Mouse (Mus musculus) brain, embryonic 18.5 days (tissue): ENCODE results near the gene Lman2l.
A peak's percentile ranks its signal among the peaks of the same experiment; 100 is the strongest.

Source experiments
- DNase-seq: peaks from one replicate; pipeline ENCODE4 v3.0.0-alpha.2; 2012; ENCODE audit warnings: low read depth, low spot score

Gene Lman2l

GRCm38 (mm10) chr1:36458169-36458568 lies 13.1 kb upstream of the Lman2l start:
- no peak for DNase-seq

GRCm38 (mm10) chr1:36457388-36458014 lies 12.4 kb upstream of the Lman2l start:
- no peak for DNase-seq

- no peak for DNase-seq
Observed at GRCm38 (mm10) chr1:36454055-36454815, 9.2 kb upstream of the Lman2l start.

- DNase-seq, result no peak
Observed at GRCm38 (mm10) chr1:36446841-36447240, 1.8 kb upstream of the Lman2l start.

GRCm38 (mm10) chr1:36446106-36446824 lies 1.2 kb upstream of the Lman2l start:
- no peak for DNase-seq

- DNase-seq, result no peak
Observed at GRCm38 (mm10) chr1:36445508-36445907, 437 bp upstream of the Lman2l start.

GRCm38 (mm10) chr1:36441101-36441500 lies 4.0 kb downstream of the Lman2l start:
- DNase-seq, result no peak

- DNase-seq, result no peak
Observed at GRCm38 (mm10) chr1:36437223-36437622, 7.8 kb downstream of the Lman2l start.

GRCm38 (mm10) chr1:36436515-36436914 lies 8.6 kb downstream of the Lman2l start:
- DNase-seq, result no peak

GRCm38 (mm10) chr1:36435071-36435470 lies 10.0 kb downstream of the Lman2l start:
- no peak for DNase-seq

GRCm38 (mm10) chr1:36433616-36434015 lies 11.5 kb downstream of the Lman2l start:
- DNase-seq, result no peak

GRCm38 (mm10) chr1:36432999-36433398 lies 12.1 kb downstream of the Lman2l start:
- no peak for DNase-seq

- no peak for DNase-seq
Observed at GRCm38 (mm10) chr1:36429511-36429910, 15.6 kb downstream of the Lman2l start.

GRCm38 (mm10) chr1:36404531-36404930 lies 40.5 kb downstream of the Lman2l start:
- DNase-seq, result no peak

- peak; percentile 69 for DNase-seq
Observed at GRCm38 (mm10) chr1:36401509-36401908, 43.6 kb downstream of the Lman2l start.

- no peak for DNase-seq
Observed at GRCm38 (mm10) chr1:36397041-36397440, 48.0 kb downstream of the Lman2l start.

- no peak for DNase-seq
Observed at GRCm38 (mm10) chr1:36379582-36379981, 65.5 kb downstream of the Lman2l start.

- DNase-seq, result no peak
Observed at GRCm38 (mm10) chr1:36378880-36379279, 66.2 kb downstream of the Lman2l start.

GRCm38 (mm10) chr1:36371934-36372845 lies 72.9 kb downstream of the Lman2l start, which contains the start of gene Fer1l5:
Gene Fer1l5, plus strand, starts transcription at chr1:36372291.
- no peak for DNase-seq

- DNase-seq, result no peak
Observed at GRCm38 (mm10) chr1:36370918-36371317, 74.2 kb downstream of the Lman2l start.
